Mouse (Mus musculus) left cerebral cortex, adult 8-10 months (tissue): ENCODE data around the gene Frk. TPM values are rescaled to one million over a fixed set of nuclear protein-coding genes. Genes with fewer than 3 reads are reported as not detected.
"Not testable (repeated sequence)": the region's sequence is repeated elsewhere in the genome, so short reads cannot be mapped to it uniquely, and the experiment has no call there.

Experiments
- DNase-seq, 2 experiments: peaks; one replicate each; pipeline ENCODE4 v3.0.0; 2022; ENCODE audit warnings: low spot score in 2 of 2
- total RNA-seq, 4 experiments: library from RNA; stranded (reverse); gene quantifications; 2 replicates each; pipeline ENCODE4 v1.2.4; 2022

Gene Frk
- total RNA-seq, 4 experiments from 2014 or later = 0.30 to 2.6 (median 0.63) TPM

GRCm38 (mm10) chr10:34615474-34615873, 132.3 kb downstream of the Frk start:
- no peak for DNase-seq

- DNase-seq = no peak
Measured at GRCm38 (mm10) chr10:34617216-34617615, 134.0 kb downstream of the Frk start.

- no peak for DNase-seq
Measured at GRCm38 (mm10) chr10:34618490-34618889, 135.3 kb downstream of the Frk start.

- not testable (repeated sequence) for DNase-seq
Measured at GRCm38 (mm10) chr10:34620540-34620939, 137.3 kb downstream of the Frk start.

GRCm38 (mm10) chr10:34638245-34638644, 155.0 kb downstream of the Frk start:
- DNase-seq = no peak

Other genes with a start within 250 kb of the Frk start
- 100 to 1,000 TPM; 159 to 186 (median 174) TPM for gene Tspyl1, start 201.2 kb upstream of the Frk start, total RNA-seq
- 100 to 1,000 TPM; 388 to 444 (median 418) TPM for gene Tspyl4, start 186.0 kb upstream of the Frk start, total RNA-seq
- under 1 TPM; 0.14 to 0.28 (median 0.24) TPM for gene Col10a1, start 93.4 kb upstream of the Frk start, total RNA-seq
- 1 to 10 TPM; 2.6 to 4.4 (median 4.1) TPM for gene Nt5dc1, start 64.8 kb upstream of the Frk start, total RNA-seq